Mouse (Mus musculus): Measurements from ENCODE around the gene Lnpep. TPM values are rescaled to one million over a fixed set of nuclear protein-coding genes. Genes with fewer than 3 reads are reported as not detected.

The Lnpep gene
- total and polyA plus RNA-seq, 3 experiments: 17.5 to 184 (median 139) TPM

- Histone ChIP-seq H3K4me1 (ENCODE audit: control insufficient read depth, insufficient read depth, low read length) (peaks cover 23% of the 10 kb centered on the region), H3K79me2 (replicated peaks; ENCODE audit: control insufficient read depth, insufficient read depth, low read length) (peaks cover 2% of the 10 kb centered on the region; the same call in 1 of the 2 replicates), H3K36me3 (ENCODE audit: control insufficient read depth, insufficient read depth, low read length) (peaks cover 53% of the 10 kb centered on the region), H3K27ac (no peak overlapping the region), H3K9ac (ENCODE audit: low read depth, low read length) (no peak overlapping the region), H3K4me3 (no peak overlapping the region), H3K27me3 (ENCODE audit: control insufficient read depth, insufficient read depth, low read length) (no peaks in the 10 kb centered on the region)
- TF ChIP-seq CTCF (IDR thresholded peaks at IDR 0.05): no peak
- no peak for TF ChIP-seq EP300 (IDR thresholded peaks at IDR 0.05; ENCODE audit: insufficient read depth, low read depth, low read length)
- TF ChIP-seq POLR2A (IDR thresholded peaks at IDR 0.05; ENCODE audit: insufficient read depth, low read depth, low read length): no peak
- 71% methylated on average over 2 of the region's 2 CpGs for WGBS
- intact Hi-C loops (cut with DNase I): no loop called here
- no peak for DNase-seq
Measured at GRCm38 (mm10) chr17:17604554-17604953, 20.3 kb downstream of the Lnpep start.

- intact Hi-C loops (cut with DNase I): no loop called here
- WGBS: 70% methylated on average over 3 of the region's 3 CpGs
- Histone ChIP-seq H3K4me1 (ENCODE audit: control insufficient read depth, insufficient read depth, low read length) (peaks cover 23% of the 10 kb centered on the region), H3K79me2 (replicated peaks; ENCODE audit: control insufficient read depth, insufficient read depth, low read length) (peaks cover 2% of the 10 kb centered on the region; the same call in 1 of the 2 replicates), H3K27ac (peak overlapping the region; percentile 57), H3K27me3 (ENCODE audit: control insufficient read depth, insufficient read depth, low read length) (no peaks in the 10 kb centered on the region), H3K4me3 (no peak overlapping the region), H3K36me3 (ENCODE audit: control insufficient read depth, insufficient read depth, low read length) (peaks cover 46% of the 10 kb centered on the region), H3K9ac (ENCODE audit: low read depth, low read length) (no peak overlapping the region)
- TF ChIP-seq CTCF (IDR thresholded peaks at IDR 0.05) (no peak), POLR2A (IDR thresholded peaks at IDR 0.05; ENCODE audit: insufficient read depth, low read depth, low read length) (no peak), EP300 (IDR thresholded peaks at IDR 0.05; ENCODE audit: insufficient read depth, low read depth, low read length) (no peak)
- DNase-seq: no peak
Measured at GRCm38 (mm10) chr17:17603609-17604008, 21.2 kb downstream of the Lnpep start.

GRCm38 (mm10) chr17:17602786-17603185 lies 22.1 kb downstream of the Lnpep start:
- TF ChIP-seq POLR2A (IDR thresholded peaks at IDR 0.05; ENCODE audit: insufficient read depth, low read depth, low read length) (no peak), EP300 (IDR thresholded peaks at IDR 0.05; ENCODE audit: insufficient read depth, low read depth, low read length) (no peak), CTCF (IDR thresholded peaks at IDR 0.05) (no peak)
- Histone ChIP-seq H3K27me3 (ENCODE audit: control insufficient read depth, insufficient read depth, low read length) (no peaks in the 10 kb centered on the region), H3K79me2 (replicated peaks; ENCODE audit: control insufficient read depth, insufficient read depth, low read length) (peaks cover 4% of the 10 kb centered on the region; the same call in 1 of the 2 replicates), H3K36me3 (ENCODE audit: control insufficient read depth, insufficient read depth, low read length) (peaks cover 42% of the 10 kb centered on the region), H3K4me1 (ENCODE audit: control insufficient read depth, insufficient read depth, low read length) (peaks cover 23% of the 10 kb centered on the region), H3K9ac (ENCODE audit: low read depth, low read length) (no peak overlapping the region), H3K4me3 (no peak overlapping the region), H3K27ac (peak overlapping the region; percentile 57)
- no peak for DNase-seq
- intact Hi-C loops (cut with DNase I): no loop called here

GRCm38 (mm10) chr17:17602330-17602729 lies 22.5 kb downstream of the Lnpep start:
- no peak for DNase-seq
- peaks cover 23% of the 10 kb centered on the region for H3K4me1 ChIP-seq (ENCODE audit: control insufficient read depth, insufficient read depth, low read length)
- 4% methylated on average over 4 of the region's 4 CpGs for WGBS
- intact Hi-C loops (cut with DNase I): no loop called here
- peaks cover 4% of the 10 kb centered on the region; the same call in 1 of the 2 replicates for H3K79me2 ChIP-seq (replicated peaks; ENCODE audit: control insufficient read depth, insufficient read depth, low read length)
- no peak overlapping the region for H3K9ac ChIP-seq (ENCODE audit: low read depth, low read length)
- H3K36me3 ChIP-seq (ENCODE audit: control insufficient read depth, insufficient read depth, low read length): peaks cover 39% of the 10 kb centered on the region
- peak overlapping the region; percentile 57 for H3K27ac ChIP-seq
- no peaks in the 10 kb centered on the region for H3K27me3 ChIP-seq (ENCODE audit: control insufficient read depth, insufficient read depth, low read length)
- H3K4me3 ChIP-seq: no peak overlapping the region
- TF ChIP-seq POLR2A (IDR thresholded peaks at IDR 0.05; ENCODE audit: insufficient read depth, low read depth, low read length): no peak
- no peak for TF ChIP-seq EP300 (IDR thresholded peaks at IDR 0.05; ENCODE audit: insufficient read depth, low read depth, low read length)
- no peak for TF ChIP-seq CTCF (IDR thresholded peaks at IDR 0.05)

GRCm38 (mm10) chr17:17600804-17601252 lies 24.0 kb downstream of the Lnpep start:
- Histone ChIP-seq H3K36me3 (ENCODE audit: control insufficient read depth, insufficient read depth, low read length) (peaks cover 39% of the 10 kb centered on the region), H3K79me2 (replicated peaks; ENCODE audit: control insufficient read depth, insufficient read depth, low read length) (peaks cover 6% of the 10 kb centered on the region; the same call in 1 of the 2 replicates), H3K9ac (ENCODE audit: low read depth, low read length) (0 out of 2 replicates have a peak overlapping the region, but pooled peaks have one; percentile 38), H3K4me3 (peak overlapping the region; percentile 11; the same call in 1 of the 2 replicates), H3K27ac (peak overlapping the region; percentile 57), H3K4me1 (ENCODE audit: control insufficient read depth, insufficient read depth, low read length) (peaks cover 22% of the 10 kb centered on the region), H3K27me3 (ENCODE audit: control insufficient read depth, insufficient read depth, low read length) (no peaks in the 10 kb centered on the region)
- intact Hi-C loops (cut with DNase I): no loop called here
- TF ChIP-seq POLR2A (IDR thresholded peaks at IDR 0.05; ENCODE audit: insufficient read depth, low read depth, low read length): no peak
- no peak for TF ChIP-seq CTCF (IDR thresholded peaks at IDR 0.05)
- TF ChIP-seq EP300 (IDR thresholded peaks at IDR 0.05; ENCODE audit: insufficient read depth, low read depth, low read length): peak; percentile 71; the same call in 1 of the 2 replicates
- peak; percentile 88 to 89 for DNase-seq
- WGBS: 0% methylated on average over 3 of the region's 3 CpGs

- peaks cover 23% of the 10 kb centered on the region for H3K4me1 ChIP-seq (ENCODE audit: control insufficient read depth, insufficient read depth, low read length)
- TF ChIP-seq CTCF (IDR thresholded peaks at IDR 0.05): no peak
- TF ChIP-seq EP300 (IDR thresholded peaks at IDR 0.05; ENCODE audit: insufficient read depth, low read depth, low read length): no peak
- TF ChIP-seq POLR2A (IDR thresholded peaks at IDR 0.05; ENCODE audit: insufficient read depth, low read depth, low read length): no peak
- WGBS: 0% methylated on average over 1 of the region's 1 CpGs
- no peak for DNase-seq
- H3K79me2 ChIP-seq (replicated peaks; ENCODE audit: control insufficient read depth, insufficient read depth, low read length): peaks cover 9% of the 10 kb centered on the region
- no peak overlapping the region for H3K9ac ChIP-seq (ENCODE audit: low read depth, low read length)
- H3K36me3 ChIP-seq (ENCODE audit: control insufficient read depth, insufficient read depth, low read length): peaks cover 39% of the 10 kb centered on the region
- H3K27me3 ChIP-seq (ENCODE audit: control insufficient read depth, insufficient read depth, low read length): no peaks in the 10 kb centered on the region
- H3K4me3 ChIP-seq: no peak overlapping the region
- intact Hi-C loops (cut with DNase I): no loop called here
- H3K27ac ChIP-seq: peak overlapping the region; percentile 57
Measured at GRCm38 (mm10) chr17:17600001-17600400, 24.8 kb downstream of the Lnpep start.
